Mouse (Mus musculus) testis, adult 10 weeks (tissue): ENCODE data around the gene Gca. TPM values are rescaled to one million over a fixed set of nuclear protein-coding genes. Genes with fewer than 3 reads are reported as not detected.

Experiments
- polyA plus RNA-seq: library from polyadenylated mRNA; stranded (reverse); fragments of 350-450 nt; fragmentation: Illumina TruSeq; extraction: RNeasy Lipid Tissue Mini Kit (QIAGEN cat#74804); gene quantifications from one replicate; pipeline ENCODE4 v1.2.3, GENCODE M21; 2014; ENCODE audit warnings: low read depth, low replicate concordance

Gca gene
- polyA plus RNA-seq: 44.4 TPM

GRCm38 (mm10) chr2:62664135-62664670, at the start of gene Gca:
Gene Gca, plus strand, starts transcription at chr2:62664285.

GRCm38 (mm10) chr2:62646014-62646645, 18.0 kb upstream of the Gca start, which contains the start of gene Ifih1:
Gene Ifih1, minus strand, starts transcription at chr2:62646255.

Other genes with a start within 250 kb of the Gca start
- not detected for gene Gcg, start 180.6 kb upstream of the Gca start, polyA plus RNA-seq
- gene Fap, start 90.2 kb upstream of the Gca start, polyA plus RNA-seq: 0.22 TPM
- gene Ifih1, start 18.0 kb upstream of the Gca start, polyA plus RNA-seq: 2.7 TPM